Mouse (Mus musculus) midbrain, postnatal 0 days (tissue): Measurements from ENCODE around the gene Arl3. TPM values are rescaled to one million over a fixed set of nuclear protein-coding genes. Genes with fewer than 3 reads are reported as not detected.

Experiments used
- ATAC-seq: fragments of 200-750 bp; cut with Nextera tagmentation; 2 replicates; pipeline ENCODE4 v1.8.0; 2017; ENCODE audit warnings: moderate number of reproducible peaks, mild to moderate bottlenecking, moderate TSS enrichment, moderate library complexity; ENCODE audit not compliant: low FRiP score
- DNase-seq: peaks from one replicate; pipeline ENCODE4 v3.0.0-alpha.2; 2015; ENCODE audit warnings: low spot score
- H3K27ac ChIP-seq: fragments of 300-500 bp; sonication (generic); 2 replicates; pipeline ENCODE4 v1.5.1; 2014; ENCODE audit warnings: low read depth, mild to moderate bottlenecking, low read length, mixed read lengths
- H3K27me3 ChIP-seq: fragments of 300-500 bp; sonication (generic); 2 replicates; pipeline ENCODE4 v1.6.1; 2014; ENCODE audit warnings: low read length, control low read depth, mixed read lengths; ENCODE audit not compliant: insufficient read depth
- H3K36me3 ChIP-seq: fragments of 300-500 bp; sonication (generic); 2 replicates; pipeline ENCODE4 v1.6.1; 2014; ENCODE audit warnings: low read length, control low read depth, mixed read lengths; ENCODE audit not compliant: insufficient read depth
- H3K4me1 ChIP-seq: fragments of 300-500 bp; sonication (generic); 2 replicates; pipeline ENCODE4 v1.6.1; 2014; ENCODE audit warnings: mild to moderate bottlenecking, control low read depth, antibody characterized with exemption, low read length, mixed read lengths; ENCODE audit not compliant: insufficient read depth
- H3K4me2 ChIP-seq: fragments of 300-500 bp; sonication (generic); 2 replicates; pipeline ENCODE4 v1.6.1; 2014; ENCODE audit warnings: low read depth, mild to moderate bottlenecking, low read length, mixed read lengths; ENCODE audit not compliant: poor library complexity, severe bottlenecking
- H3K4me3 ChIP-seq: fragments of 300-500 bp; sonication (generic); 2 replicates; pipeline ENCODE4 v1.5.1; 2014; ENCODE audit warnings: low read depth, mild to moderate bottlenecking, low read length, moderate library complexity
- H3K9ac ChIP-seq: fragments of 300-500 bp; sonication (generic); replicated peaks from 2 replicates; pipeline ENCODE4 v1.6.1; 2014; ENCODE audit warnings: mild to moderate bottlenecking, low read length, moderate library complexity, mixed read lengths; ENCODE audit not compliant: poor library complexity, severe bottlenecking
- H3K9me3 ChIP-seq: fragments of 300-500 bp; sonication (generic); 2 replicates; pipeline ENCODE4 v1.6.1; 2016; ENCODE audit warnings: low read length, control low read depth
- CTCF ChIP-seq: IDR thresholded peaks from 2 replicates; pipeline ENCODE4 v1.5.1; 2016; ENCODE audit warnings: antibody characterized with exemption, mild to moderate bottlenecking
- WGBS: fragments of 180-500 bp; shearing (Covaris S2); extraction: QIAGEN DNeasy Blood & Tissue Kit; methylation state at CpG from one replicate; pipeline ENCODE4 v1.1.7; 2014; 5-methylcytosine and 5-hydroxymethylcytosine counted together
- polyA plus RNA-seq: library from polyadenylated mRNA; unstranded; fragments of >200 nt; fragmentation: Nextera tagmentation; extraction: Ambion mirVana; gene quantifications from 2 replicates; pipeline ENCODE4 v1.2.1, GENCODE M21; 2015
- total RNA-seq: library from RNA; depleted of rRNA; stranded (reverse); fragments of >200 nt; gene quantifications from 2 replicates; pipeline ENCODE4 v1.2.3, GENCODE M21; 2014

Arl3 gene
- total and polyA plus RNA-seq, 2 experiments from 2014 or later = 109 to 194 TPM

GRCm38 (mm10) chr19:46522433-46523044 is 50.5 kb downstream of the Arl3 start:
- Histone ChIP-seq H3K4me2 (no peak overlapping the region), H3K9ac (no peak overlapping the region), H3K4me3 (no peak overlapping the region), H3K36me3 (no peaks in the 10 kb centered on the region), H3K9me3 (no peaks in the 10 kb centered on the region), H3K27me3 (no peaks in the 10 kb centered on the region), H3K27ac (peak overlapping the region; percentile 76; the same call in 1 of the 2 replicates), H3K4me1 (peaks cover 18% of the 10 kb centered on the region)
- WGBS = 51% methylated on average over 15 of the region's 15 CpGs
- no peak for ATAC-seq
- no peak for TF ChIP-seq CTCF
- no peak for DNase-seq

GRCm38 (mm10) chr19:46521698-46522097 is 51.3 kb downstream of the Arl3 start:
- Histone ChIP-seq H3K9me3 (no peaks in the 10 kb centered on the region), H3K27ac (no peak overlapping the region), H3K4me1 (peaks cover 16% of the 10 kb centered on the region), H3K4me2 (no peak overlapping the region), H3K27me3 (no peaks in the 10 kb centered on the region), H3K36me3 (peaks cover 1% of the 10 kb centered on the region; the same call in 1 of the 2 replicates), H3K4me3 (no peak overlapping the region), H3K9ac (no peak overlapping the region)
- ATAC-seq = no peak
- TF ChIP-seq CTCF = no peak
- no peak for DNase-seq

GRCm38 (mm10) chr19:46518828-46519621 is 54.0 kb downstream of the Arl3 start:
- Histone ChIP-seq H3K9me3 (no peaks in the 10 kb centered on the region), H3K27me3 (no peaks in the 10 kb centered on the region), H3K27ac (no peak overlapping the region), H3K9ac (peak overlapping the region; percentile 48; the same call in 1 of the 2 replicates), H3K4me1 (peaks cover 14% of the 10 kb centered on the region), H3K36me3 (peaks cover 26% of the 10 kb centered on the region), H3K4me3 (no peak overlapping the region), H3K4me2 (peak overlapping the region; percentile 39; the same call in 1 of the 2 replicates)
- ATAC-seq (no peak), DNase-seq (no peak)
- TF ChIP-seq CTCF = no peak
- 18% methylated on average over 5 of the region's 5 CpGs for WGBS

- no peak for TF ChIP-seq CTCF
- Histone ChIP-seq H3K9me3 (no peaks in the 10 kb centered on the region), H3K27ac (peak overlapping the region; percentile 32; the same call in 1 of the 2 replicates), H3K36me3 (peaks cover 32% of the 10 kb centered on the region), H3K4me1 (peaks cover 7% of the 10 kb centered on the region), H3K27me3 (no peaks in the 10 kb centered on the region), H3K9ac (peak overlapping the region; percentile 48), H3K4me3 (no peak overlapping the region), H3K4me2 (peak overlapping the region; percentile 39)
- 2% methylated on average over 11 of the region's 13 CpGs for WGBS
- DNase-seq (no peak), ATAC-seq (peak; percentile 57; the same call in 1 of the 2 replicates)
These were observed 54.6 kb downstream of the Arl3 start for GRCm38 (mm10) chr19:46518352-46518787.

GRCm38 (mm10) chr19:46517529-46518351 is 55.3 kb downstream of the Arl3 start:
- peak overlapping the region; percentile 39 for H3K4me2 ChIP-seq
- peak overlapping the region; percentile 48; the same call in 1 of the 2 replicates for H3K9ac ChIP-seq
- TF ChIP-seq CTCF = no peak
- WGBS = 36% methylated on average over 10 of the region's 14 CpGs
- no peaks in the 10 kb centered on the region for H3K9me3 ChIP-seq
- DNase-seq (no peak), ATAC-seq (peak; percentile 35; the same call in 1 of the 2 replicates)
- peaks cover 38% of the 10 kb centered on the region for H3K36me3 ChIP-seq
- peaks cover 4% of the 10 kb centered on the region for H3K4me1 ChIP-seq
- H3K4me3 ChIP-seq = no peak overlapping the region
- H3K27ac ChIP-seq = peak overlapping the region; percentile 47; the same call in 1 of the 2 replicates
- H3K27me3 ChIP-seq = no peaks in the 10 kb centered on the region
